Mouse (Mus musculus) frontal cortex, postnatal 10 days (tissue): ENCODE results near the gene Tmem63c.
A peak's percentile ranks its signal among the peaks of the same experiment; 100 is the strongest.

Experiments used
- DNase-seq, 2 experiments: peaks; one replicate each; pipeline ENCODE4 v3.0.0; 2022; ENCODE audit warnings: low spot score in 2 of 2, mixed read lengths in 1 of 2

The Tmem63c gene

GRCm38 (mm10) chr12:87047536-87047935 is 26.4 kb downstream of the Tmem63c start:
- DNase-seq = no peak

- peak; percentile 80 to 87 for DNase-seq
Measured at GRCm38 (mm10) chr12:87052661-87053321, 31.7 kb downstream of the Tmem63c start.

GRCm38 (mm10) chr12:87054873-87055272 is 33.7 kb downstream of the Tmem63c start:
- no peak for DNase-seq

GRCm38 (mm10) chr12:87057066-87057465 is 35.9 kb downstream of the Tmem63c start:
- no peak for DNase-seq

- no peak for DNase-seq
Measured at GRCm38 (mm10) chr12:87065446-87065845, 44.3 kb downstream of the Tmem63c start.

- no peak for DNase-seq
Measured at GRCm38 (mm10) chr12:87066429-87066828, 45.3 kb downstream of the Tmem63c start.

GRCm38 (mm10) chr12:87070520-87070919 is 49.4 kb downstream of the Tmem63c start:
- DNase-seq = no peak

- DNase-seq = no peak
Measured at GRCm38 (mm10) chr12:87076610-87077009, 55.5 kb downstream of the Tmem63c start.

GRCm38 (mm10) chr12:87082797-87083196 is 61.7 kb downstream of the Tmem63c start:
- no peak for DNase-seq

GRCm38 (mm10) chr12:87087236-87087635 is 66.1 kb downstream of the Tmem63c start:
- no peak for DNase-seq

- no peak for DNase-seq
Measured at GRCm38 (mm10) chr12:87088331-87088730, 67.2 kb downstream of the Tmem63c start.

- DNase-seq = no peak
Measured at GRCm38 (mm10) chr12:87089255-87089654, 68.1 kb downstream of the Tmem63c start.

GRCm38 (mm10) chr12:87089701-87090100 is 68.6 kb downstream of the Tmem63c start:
- no peak for DNase-seq

- DNase-seq = no peak
Measured at GRCm38 (mm10) chr12:87091916-87092315, 70.8 kb downstream of the Tmem63c start.

GRCm38 (mm10) chr12:87093249-87093648 is 72.1 kb downstream of the Tmem63c start:
- no peak for DNase-seq

- DNase-seq = no peak
Measured at GRCm38 (mm10) chr12:87093671-87094070, 72.5 kb downstream of the Tmem63c start.

GRCm38 (mm10) chr12:87100331-87100730 is 79.2 kb downstream of the Tmem63c start:
- no peak for DNase-seq

GRCm38 (mm10) chr12:87102165-87102631 is 81.1 kb downstream of the Tmem63c start, which contains the start of gene Ngb:
Ngb (minus strand) TSS chr12:87102539.
- DNase-seq = no peak

- no peak for DNase-seq
Measured at GRCm38 (mm10) chr12:87103471-87103870, 82.3 kb downstream of the Tmem63c start.

GRCm38 (mm10) chr12:87104796-87105195 is 83.7 kb downstream of the Tmem63c start:
- DNase-seq = no peak

GRCm38 (mm10) chr12:87107357-87107977 is 86.3 kb downstream of the Tmem63c start:
- no peak for DNase-seq

GRCm38 (mm10) chr12:87121918-87122589 is 100.9 kb downstream of the Tmem63c start:
- no peak for DNase-seq

- no peak for DNase-seq
Measured at GRCm38 (mm10) chr12:87127256-87127655, 106.1 kb downstream of the Tmem63c start.
